Mouse (Mus musculus) embryonic facial prominence, embryonic 13.5 days (tissue): ENCODE measurements around the gene Rangrf. TPM values are rescaled to one million over a fixed set of nuclear protein-coding genes. Genes with fewer than 3 reads are reported as not detected.

Experiments
- ATAC-seq: fragments of 200-750 bp; cut with Nextera tagmentation; 2 replicates; pipeline ENCODE4 v1.8.0; 2017; ENCODE audit warnings: low read depth; ENCODE audit not compliant: insufficient number of reproducible peaks, insufficient read depth, low FRiP score, low TSS enrichment
- H3K27ac ChIP-seq: fragments of 300-500 bp; sonication (generic); 2 replicates; pipeline ENCODE4 v1.5.1; 2015; ENCODE audit warnings: moderate library complexity, mild to moderate bottlenecking, inconsistent platforms
- H3K27me3 ChIP-seq: fragments of 300-500 bp; sonication (generic); 2 replicates; pipeline ENCODE4 v1.6.1; 2015; ENCODE audit warnings: mild to moderate bottlenecking, inconsistent platforms
- H3K36me3 ChIP-seq: fragments of 300-500 bp; sonication (generic); 2 replicates; pipeline ENCODE4 v1.6.1; 2015; ENCODE audit warnings: mild to moderate bottlenecking, inconsistent platforms
- H3K4me1 ChIP-seq: fragments of 300-500 bp; sonication (generic); 2 replicates; pipeline ENCODE4 v1.6.1; 2015; ENCODE audit warnings: inconsistent platforms
- H3K4me2 ChIP-seq: fragments of 300-500 bp; sonication (generic); 2 replicates; pipeline ENCODE4 v1.6.1; 2015; ENCODE audit warnings: moderate library complexity, mild to moderate bottlenecking, inconsistent platforms
- H3K4me3 ChIP-seq: fragments of 300-500 bp; sonication (generic); 2 replicates; pipeline ENCODE4 v1.5.1; 2015; ENCODE audit warnings: mild to moderate bottlenecking, inconsistent platforms
- H3K9ac ChIP-seq: fragments of 300-500 bp; sonication (generic); 2 replicates; pipeline ENCODE4 v1.6.1; 2015; ENCODE audit warnings: mild to moderate bottlenecking, inconsistent platforms
- H3K9me3 ChIP-seq: fragments of 300-500 bp; sonication (generic); 2 replicates; pipeline ENCODE4 v1.6.1; 2016; ENCODE audit warnings: inconsistent platforms
- WGBS: fragments of 180-500 bp; shearing (Covaris S2); methylation state at CpG from one replicate; pipeline ENCODE4 v1.1.7; 2015; ENCODE audit warnings: mixed read lengths; 5-methylcytosine and 5-hydroxymethylcytosine counted together
- polyA plus RNA-seq: library from polyadenylated mRNA; unstranded; fragments of >200 nt; fragmentation: Nextera tagmentation; extraction: Ambion mirVana; gene quantifications from 2 replicates; pipeline ENCODE4 v1.2.1, GENCODE M21; 2015

Gene Rangrf
- polyA plus RNA-seq, 1 experiment from 2014 or later, result 59.3 TPM

- Histone ChIP-seq H3K9ac (no peak overlapping the region), H3K36me3 (no peaks in the 10 kb centered on the region), H3K4me3 (no peak overlapping the region), H3K27ac (no peak overlapping the region), H3K27me3 (peaks cover 40% of the 10 kb centered on the region), H3K4me2 (no peak overlapping the region), H3K9me3 (no peaks in the 10 kb centered on the region), H3K4me1 (peaks cover 25% of the 10 kb centered on the region)
- WGBS, result 91% methylated on average over 1 of the region's 1 CpGs
- no peak for ATAC-seq
These were observed 17.0 kb downstream of the Rangrf start for GRCm38 (mm10) chr11:68957971-68958370.

- 0 out of 2 replicates have a peak within 1 kb of the TSS, but pooled peaks have one; percentile 36 for H3K9ac ChIP-seq
- no peak within 1 kb of the TSS for H3K27ac ChIP-seq
These were observed 17.7 kb downstream of the Rangrf start, which contains the start of gene Arhgef15 for GRCm38 (mm10) chr11:68957308-68957707. Gene Arhgef15, minus strand, starts transcription at chr11:68957480.

GRCm38 (mm10) chr11:68956697-68957096 is 18.3 kb downstream of the Rangrf start:
- Histone ChIP-seq H3K9ac (0 out of 2 replicates have a peak overlapping the region, but pooled peaks have one; percentile 36), H3K4me2 (peak overlapping the region; percentile 22), H3K4me1 (peaks cover 24% of the 10 kb centered on the region), H3K27me3 (peaks cover 45% of the 10 kb centered on the region), H3K9me3 (no peaks in the 10 kb centered on the region), H3K4me3 (peak overlapping the region; percentile 9), H3K36me3 (no peaks in the 10 kb centered on the region), H3K27ac (no peak overlapping the region)
- WGBS, result 29% methylated on average over 13 of the region's 13 CpGs
- no peak for ATAC-seq

More at GRCm38 (mm10) chr11:68957308-68957707, 17.7 kb downstream of the Rangrf start, which contains the start of gene Arhgef15:
- Histone ChIP-seq H3K27me3 (peaks cover 41% of the 10 kb centered on the region), H3K9me3 (no peaks in the 10 kb centered on the region), H3K4me2 (peak within 1 kb of the TSS; percentile 22), H3K4me3 (peak within 1 kb of the TSS; percentile 9), H3K4me1 (peaks cover 25% of the 10 kb centered on the region), H3K36me3 (no peaks in the 10 kb centered on the region)
- ATAC-seq, result no peak
- WGBS, result 39% methylated on average over 8 of the region's 8 CpGs

- H3K27me3 ChIP-seq, result peaks cover 51% of the 10 kb centered on the region
- whole genome bisulfite sequencing, result 48% methylated on average over 1 of the region's 3 CpGs
- H3K9me3 ChIP-seq, result no peaks in the 10 kb centered on the region
- H3K4me2 ChIP-seq, result 0 out of 2 replicates have a peak overlapping the region, but pooled peaks have one; percentile 22
- no peak for ATAC-seq
- H3K9ac ChIP-seq, result no peak overlapping the region
- peak overlapping the region; percentile 9; the same call in 1 of the 2 replicates for H3K4me3 ChIP-seq
- peaks cover 24% of the 10 kb centered on the region for H3K4me1 ChIP-seq
- no peaks in the 10 kb centered on the region for H3K36me3 ChIP-seq
- no peak overlapping the region for H3K27ac ChIP-seq
These were observed 18.9 kb downstream of the Rangrf start for GRCm38 (mm10) chr11:68956107-68956506.

- Histone ChIP-seq H3K9me3 (no peaks in the 10 kb centered on the region), H3K27ac (no peak overlapping the region), H3K27me3 (peaks cover 53% of the 10 kb centered on the region), H3K9ac (peak overlapping the region; percentile 69; the same call in 1 of the 2 replicates), H3K4me1 (peaks cover 24% of the 10 kb centered on the region), H3K36me3 (no peaks in the 10 kb centered on the region), H3K4me2 (peak overlapping the region; percentile 69), H3K4me3 (peak overlapping the region; percentile 45)
- WGBS, result 68% methylated on average over 5 of the region's 5 CpGs
- no peak for ATAC-seq
These were observed 19.5 kb downstream of the Rangrf start for GRCm38 (mm10) chr11:68955473-68955872.

- no peak for ATAC-seq
- H3K4me1 ChIP-seq, result peaks cover 24% of the 10 kb centered on the region
- H3K4me3 ChIP-seq, result peak overlapping the region; percentile 45
- H3K4me2 ChIP-seq, result peak overlapping the region; percentile 69
- H3K9me3 ChIP-seq, result no peaks in the 10 kb centered on the region
- 2% methylated on average over 17 of the region's 17 CpGs for WGBS
- peaks cover 53% of the 10 kb centered on the region for H3K27me3 ChIP-seq
- peak overlapping the region; percentile 69 for H3K9ac ChIP-seq
- H3K27ac ChIP-seq, result no peak overlapping the region
- H3K36me3 ChIP-seq, result no peaks in the 10 kb centered on the region
These were observed 20.6 kb downstream of the Rangrf start for GRCm38 (mm10) chr11:68954408-68954807.

- Histone ChIP-seq H3K9me3 (no peaks in the 10 kb centered on the region), H3K27me3 (peaks cover 53% of the 10 kb centered on the region), H3K4me2 (peak overlapping the region; percentile 69), H3K4me3 (peak overlapping the region; percentile 45), H3K27ac (no peak overlapping the region), H3K9ac (0 out of 2 replicates have a peak overlapping the region, but pooled peaks have one; percentile 0), H3K36me3 (no peaks in the 10 kb centered on the region), H3K4me1 (peaks cover 24% of the 10 kb centered on the region)
- ATAC-seq, result no peak
- 13% methylated on average over 13 of the region's 13 CpGs for WGBS
These were observed 21.1 kb downstream of the Rangrf start for GRCm38 (mm10) chr11:68953903-68954302.

- H3K4me3 ChIP-seq, result no peak overlapping the region; the same call in 1 of the 2 replicates
- no peak for ATAC-seq
These were observed 27.4 kb downstream of the Rangrf start for GRCm38 (mm10) chr11:68947542-68947993.

GRCm38 (mm10) chr11:68946806-68947440 is 28.1 kb downstream of the Rangrf start:
- peaks cover 14% of the 10 kb centered on the region for H3K4me1 ChIP-seq
- H3K4me3 ChIP-seq, result peak overlapping the region; percentile 10; the same call in 1 of the 2 replicates
- no peaks in the 10 kb centered on the region for H3K9me3 ChIP-seq
- no peaks in the 10 kb centered on the region for H3K36me3 ChIP-seq
- H3K27ac ChIP-seq, result no peak overlapping the region
- WGBS, result 10% methylated on average over 16 of the region's 16 CpGs
- no peak overlapping the region for H3K9ac ChIP-seq
- peak overlapping the region; percentile 48 for H3K4me2 ChIP-seq
- peaks cover 26% of the 10 kb centered on the region for H3K27me3 ChIP-seq
- ATAC-seq, result no peak

More at GRCm38 (mm10) chr11:68947542-68947993, 27.4 kb downstream of the Rangrf start:
- peaks cover 15% of the 10 kb centered on the region for H3K4me1 ChIP-seq
- no peaks in the 10 kb centered on the region for H3K36me3 ChIP-seq
- H3K9me3 ChIP-seq, result no peaks in the 10 kb centered on the region
- peak overlapping the region; percentile 48 for H3K4me2 ChIP-seq
- 6% methylated on average over 12 of the region's 12 CpGs for WGBS
- H3K27ac ChIP-seq, result no peak overlapping the region
- peaks cover 28% of the 10 kb centered on the region for H3K27me3 ChIP-seq
- H3K9ac ChIP-seq, result 0 out of 2 replicates have a peak overlapping the region, but pooled peaks have one; percentile 37

- no peak for ATAC-seq
- WGBS, result 79% methylated on average over 4 of the region's 4 CpGs
These were observed 29.0 kb downstream of the Rangrf start for GRCm38 (mm10) chr11:68946001-68946400.

GRCm38 (mm10) chr11:68945245-68945644 is 29.7 kb downstream of the Rangrf start:
- 79% methylated on average over 2 of the region's 2 CpGs for WGBS
- H3K4me1 ChIP-seq, result peaks cover 17% of the 10 kb centered on the region
- no peak overlapping the region for H3K4me2 ChIP-seq
- H3K27ac ChIP-seq, result no peak overlapping the region
- H3K9ac ChIP-seq, result no peak overlapping the region
- no peak overlapping the region for H3K4me3 ChIP-seq
- H3K27me3 ChIP-seq, result peaks cover 16% of the 10 kb centered on the region
- ATAC-seq, result no peak
- no peaks in the 10 kb centered on the region for H3K36me3 ChIP-seq
- H3K9me3 ChIP-seq, result no peaks in the 10 kb centered on the region

More at GRCm38 (mm10) chr11:68946001-68946400, 29.0 kb downstream of the Rangrf start:
- H3K9ac ChIP-seq, result no peak overlapping the region
- H3K27ac ChIP-seq, result no peak overlapping the region
- no peak overlapping the region for H3K4me2 ChIP-seq
- peaks cover 17% of the 10 kb centered on the region for H3K27me3 ChIP-seq
- H3K9me3 ChIP-seq, result no peaks in the 10 kb centered on the region
- H3K36me3 ChIP-seq, result no peaks in the 10 kb centered on the region
- no peak overlapping the region for H3K4me3 ChIP-seq
- peaks cover 13% of the 10 kb centered on the region for H3K4me1 ChIP-seq

GRCm38 (mm10) chr11:68942731-68943130 is 32.3 kb downstream of the Rangrf start:
- H3K4me2 ChIP-seq, result no peak overlapping the region
- H3K27ac ChIP-seq, result no peak overlapping the region
- H3K36me3 ChIP-seq, result no peaks in the 10 kb centered on the region
- WGBS, result 85% methylated on average over 8 of the region's 8 CpGs
- no peak overlapping the region for H3K9ac ChIP-seq
- ATAC-seq, result no peak
- H3K4me1 ChIP-seq, result peaks cover 19% of the 10 kb centered on the region
- no peak overlapping the region for H3K4me3 ChIP-seq
- peaks cover 15% of the 10 kb centered on the region for H3K27me3 ChIP-seq
- no peaks in the 10 kb centered on the region for H3K9me3 ChIP-seq
